Mouse (Mus musculus) cortical plate, adult 2 months (tissue): ENCODE results near the gene AI661453. TPM values are rescaled to one million over a fixed set of nuclear protein-coding genes. Genes with fewer than 3 reads are reported as not detected.

Experiments
- H3K27ac ChIP-seq: fragments of 200-500 bp; 2 replicates; pipeline ENCODE4 v1.5.1; 2012; ENCODE audit warnings: low read length, control low read depth, inconsistent platforms; ENCODE audit not compliant: insufficient read depth
- H3K4me1 ChIP-seq: fragments of 200-500 bp; 2 replicates; pipeline ENCODE4 v1.6.1; 2011; ENCODE audit warnings: low read length; ENCODE audit not compliant: control insufficient read depth, insufficient read depth
- H3K4me3 ChIP-seq: fragments of 200-500 bp; 2 replicates; pipeline ENCODE4 v1.5.1; 2011; ENCODE audit warnings: mild to moderate bottlenecking, low read length, control low read depth; ENCODE audit not compliant: insufficient read depth
- CTCF ChIP-seq: fragments of 200-500 bp; IDR thresholded peaks from 2 replicates; pipeline ENCODE4 v1.5.1; 2011; ENCODE audit warnings: mild to moderate bottlenecking, control low read depth, low read length; ENCODE audit not compliant: insufficient read depth; ENCODE audit errors: extremely low read depth
- POLR2A ChIP-seq: fragments of 200-500 bp; IDR thresholded peaks from 2 replicates; pipeline ENCODE4 v1.6.1; 2011; ENCODE audit warnings: mild to moderate bottlenecking, low read length, control low read depth; ENCODE audit not compliant: insufficient read depth; ENCODE audit errors: extremely low read depth
- polyA plus RNA-seq: library from polyadenylated mRNA; depleted of rRNA; stranded (reverse); fragments of >200 nt; gene quantifications from 2 replicates; pipeline ENCODE4 v1.2.3, GENCODE M21; 2012

The AI661453 gene
- polyA plus RNA-seq, 1 experiment, result 0.25 TPM

- no peak for TF ChIP-seq CTCF
- TF ChIP-seq POLR2A, result no peak
- Histone ChIP-seq H3K27ac (no peak overlapping the region), H3K4me3 (no peak overlapping the region)
Measured at GRCm38 (mm10) chr17:47464248-47464965, 28.0 kb downstream of the AI661453 start.

GRCm38 (mm10) chr17:47465016-47465415 is 28.6 kb downstream of the AI661453 start:
- no peaks in the 10 kb centered on the region for H3K4me1 ChIP-seq
- no peak for TF ChIP-seq CTCF
- no peak for TF ChIP-seq POLR2A
- no peak overlapping the region for H3K4me3 ChIP-seq
- H3K27ac ChIP-seq, result no peak overlapping the region

More at GRCm38 (mm10) chr17:47464248-47464965, 28.0 kb downstream of the AI661453 start:
- H3K4me1 ChIP-seq, result no peaks in the 10 kb centered on the region

- Histone ChIP-seq H3K4me3 (no peak overlapping the region), H3K27ac (no peak overlapping the region), H3K4me1 (no peaks in the 10 kb centered on the region)
- TF ChIP-seq CTCF (no peak), POLR2A (no peak)
Measured at GRCm38 (mm10) chr17:47466284-47466683, 29.9 kb downstream of the AI661453 start.

GRCm38 (mm10) chr17:47467659-47468058 is 31.2 kb downstream of the AI661453 start:
- H3K27ac ChIP-seq, result no peak overlapping the region
- TF ChIP-seq CTCF, result no peak
- TF ChIP-seq POLR2A, result no peak
- no peaks in the 10 kb centered on the region for H3K4me1 ChIP-seq
- H3K4me3 ChIP-seq, result no peak overlapping the region

GRCm38 (mm10) chr17:47468063-47468462 is 31.6 kb downstream of the AI661453 start:
- no peaks in the 10 kb centered on the region for H3K4me1 ChIP-seq
- H3K27ac ChIP-seq, result no peak overlapping the region
- TF ChIP-seq CTCF (no peak), POLR2A (no peak)
- no peak overlapping the region for H3K4me3 ChIP-seq

- Histone ChIP-seq H3K27ac (no peak overlapping the region), H3K4me3 (no peak overlapping the region), H3K4me1 (no peaks in the 10 kb centered on the region)
- TF ChIP-seq POLR2A, result no peak
Measured at GRCm38 (mm10) chr17:47468466-47468865, 32.1 kb downstream of the AI661453 start.

GRCm38 (mm10) chr17:47469642-47470041 is 33.2 kb downstream of the AI661453 start:
- TF ChIP-seq CTCF (no peak), POLR2A (no peak)
- Histone ChIP-seq H3K4me3 (no peak overlapping the region), H3K4me1 (no peaks in the 10 kb centered on the region), H3K27ac (no peak overlapping the region)

- TF ChIP-seq CTCF, result no peak
- no peak for TF ChIP-seq POLR2A
- no peaks in the 10 kb centered on the region for H3K4me1 ChIP-seq
- H3K4me3 ChIP-seq, result no peak overlapping the region
Measured at GRCm38 (mm10) chr17:47470121-47470520, 33.7 kb downstream of the AI661453 start.

GRCm38 (mm10) chr17:47470686-47471085 is 34.3 kb downstream of the AI661453 start:
- Histone ChIP-seq H3K4me3 (no peak overlapping the region), H3K27ac (no peak overlapping the region), H3K4me1 (no peaks in the 10 kb centered on the region)
- no peak for TF ChIP-seq POLR2A

More at GRCm38 (mm10) chr17:47470121-47470520, 33.7 kb downstream of the AI661453 start:
- H3K27ac ChIP-seq, result no peak overlapping the region
